ENCODE assay signal across 20 mouse cellular contexts in the genomic region with DNA sequence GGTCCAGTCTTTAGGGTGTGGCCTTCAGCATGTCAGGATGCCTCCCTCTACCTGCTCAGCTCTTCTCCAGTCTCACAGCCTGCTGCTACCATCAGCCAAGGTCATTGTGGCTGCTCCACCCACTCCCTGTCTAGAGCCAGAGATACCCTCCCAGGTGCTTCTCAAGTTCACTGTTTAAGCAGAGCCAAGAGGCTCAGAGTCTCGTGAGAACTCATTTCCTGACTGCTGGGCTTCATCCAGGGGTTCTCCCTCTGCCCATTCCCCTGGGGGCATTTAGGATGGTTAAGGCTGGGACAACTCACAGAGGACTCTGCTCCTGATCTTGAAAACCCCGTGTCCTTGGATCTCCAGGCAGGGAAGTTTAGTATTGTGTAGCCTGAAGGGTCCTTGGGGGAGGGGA.
DNase-seq lines count a peak whose midpoint lies in the region; ATAC-seq and TF ChIP-seq lines count a peak whose summit lies in the region.
"Had no signal": no experiment of that assay in that cellular context is flagged by ENCODE, and none has a peak within 500 bp of the region (broad histone marks: within the 10 kb centered on the region; RNA-seq: fewer than 3 reads in every experiment).

No protein-coding gene starts in this region.

- no peak overlapping the region for H3K4me3 ChIP-seq in hindbrain, embryonic 13.5 days
- H3K4me3 ChIP-seq in hindbrain, postnatal 0 days (ENCODE audit: low read length): no peak overlapping the region
- no peak overlapping the region for H3K4me3 ChIP-seq in ES-Bruce4 (ENCODE audit: low read depth, low read length)
- H3K4me3 ChIP-seq: embryonic facial prominence, embryonic 13.5 days; forebrain, embryonic 13.5 days; heart, embryonic 10.5 days; hindbrain, embryonic 12.5 days; intestine, embryonic 15.5 days had no signal

- no peak overlapping the region for H3K27ac ChIP-seq in hindbrain, embryonic 13.5 days
- no peak overlapping the region for H3K27ac ChIP-seq in hindbrain, postnatal 0 days
- no peak overlapping the region for H3K27ac ChIP-seq in ES-Bruce4 (ENCODE audit: insufficient read depth, low read length)
- H3K27ac ChIP-seq: embryonic facial prominence, embryonic 13.5 days; forebrain, embryonic 13.5 days; heart, embryonic 10.5 days; hindbrain, embryonic 12.5 days; intestine, embryonic 15.5 days had no signal

- no peak overlapping the region for H3K9ac ChIP-seq in hindbrain, embryonic 13.5 days
- no peak overlapping the region for H3K9ac ChIP-seq in hindbrain, postnatal 0 days (replicated peaks; ENCODE audit: low read length)
- H3K9ac ChIP-seq in ES-Bruce4 (ENCODE audit: low read depth, poor library complexity, severe bottlenecking): no peak overlapping the region
- H3K9ac ChIP-seq: embryonic facial prominence, embryonic 13.5 days; forebrain, embryonic 13.5 days; hindbrain, embryonic 12.5 days; intestine, embryonic 15.5 days had no signal

- 0 out of 2 replicates have a peak, but pooled peaks have one; percentile 24 for ATAC-seq in hindbrain, embryonic 13.5 days (ENCODE audit: low FRiP score)
- ATAC-seq in hindbrain, postnatal 0 days: no peak
- no peak for ATAC-seq in cerebellum, adult (ENCODE audit: insufficient number of reproducible peaks, low FRiP score, low TSS enrichment)
- ATAC-seq: activated CD4-positive, CD25-positive, alpha-beta regulatory T cell, adult 4 months; forebrain, embryonic 13.5 days; intestine, embryonic 15.5 days had no signal

- no peak for DNase-seq in hindbrain, postnatal 0 days (ENCODE audit: low spot score)
- DNase-seq in R1 (ENCODE audit: low read depth, low spot score): peak; percentile 54
- no peak for DNase-seq in left cerebral cortex, adult 11 months (ENCODE audit: low spot score)
- DNase-seq: adrenal gland, postnatal 25 days; cerebellum, adult 11 months; cerebellum, adult 9-10 months; cerebellum, postnatal 25 days; heart, adult 18-20 months; heart, postnatal 10 days; heart, postnatal 4 days; kidney, adult 18-20 months had no signal

- no peak overlapping the region for H3K4me2 ChIP-seq in hindbrain, embryonic 13.5 days
- H3K4me2 ChIP-seq in hindbrain, postnatal 0 days (ENCODE audit: low read depth, low read length): no peak overlapping the region
- H3K4me2 ChIP-seq: embryonic facial prominence, embryonic 13.5 days; forebrain, embryonic 13.5 days; hindbrain, embryonic 12.5 days; intestine, embryonic 15.5 days had no signal

- no peaks in the 10 kb centered on the region for H3K9me3 ChIP-seq in hindbrain, embryonic 13.5 days
- H3K9me3 ChIP-seq in hindbrain, postnatal 0 days (ENCODE audit: low read length): no peaks in the 10 kb centered on the region
- no peaks in the 10 kb centered on the region for H3K9me3 ChIP-seq in ES-Bruce4 (replicated peaks; ENCODE audit: control insufficient read depth, insufficient read depth, low read length, poor library complexity, severe bottlenecking)
- H3K9me3 ChIP-seq: embryonic facial prominence, embryonic 13.5 days; forebrain, embryonic 13.5 days; heart, embryonic 10.5 days; hindbrain, embryonic 12.5 days; intestine, embryonic 15.5 days had no signal

- TF ChIP-seq EP300 in ES-Bruce4 (IDR thresholded peaks at IDR 0.05; ENCODE audit: insufficient read depth, low read depth, low read length): 0 out of 2 replicates have a peak, but pooled peaks have one; percentile 18

- TF ChIP-seq POLR2A in ES-Bruce4 (IDR thresholded peaks at IDR 0.05; ENCODE audit: insufficient read depth, low read length): no peak

- no peaks in the 10 kb centered on the region for H3K36me3 ChIP-seq in hindbrain, embryonic 13.5 days
- H3K36me3 ChIP-seq in hindbrain, postnatal 0 days (ENCODE audit: insufficient read depth, low read length): no peaks in the 10 kb centered on the region
- H3K36me3 ChIP-seq in ES-Bruce4 (ENCODE audit: control insufficient read depth, insufficient read depth, low read length, poor library complexity, severe bottlenecking): no peaks in the 10 kb centered on the region
- H3K36me3 ChIP-seq: embryonic facial prominence, embryonic 13.5 days; heart, embryonic 10.5 days; hindbrain, embryonic 12.5 days; intestine, embryonic 15.5 days had no signal

- H3K27me3 ChIP-seq in hindbrain, embryonic 13.5 days: no peaks in the 10 kb centered on the region
- no peaks in the 10 kb centered on the region for H3K27me3 ChIP-seq in hindbrain, postnatal 0 days (ENCODE audit: insufficient read depth, low read length)
- no peaks in the 10 kb centered on the region for H3K27me3 ChIP-seq in ES-Bruce4 (ENCODE audit: control insufficient read depth, insufficient read depth, low read length, poor library complexity, severe bottlenecking)
- H3K27me3 ChIP-seq: embryonic facial prominence, embryonic 13.5 days; forebrain, embryonic 13.5 days; hindbrain, embryonic 12.5 days; intestine, embryonic 15.5 days had no signal

- WGBS in hindbrain, embryonic 13.5 days: 50% methylated on average over 2 of the region's 2 CpGs
- WGBS in hindbrain, postnatal 0 days: 40% methylated on average over 2 of the region's 2 CpGs

- TF ChIP-seq CTCF in hindbrain, postnatal 0 days (IDR thresholded peaks at IDR 0.05; ENCODE audit: low read depth): no peak
- no peak for TF ChIP-seq CTCF in ES-Bruce4 (IDR thresholded peaks at IDR 0.05; ENCODE audit: low read depth, low read length)

- H3K4me1 ChIP-seq in hindbrain, embryonic 13.5 days (replicated peaks): no peaks in the 10 kb centered on the region
- no peaks in the 10 kb centered on the region; the same call in 1 of the 2 replicates for H3K4me1 ChIP-seq in hindbrain, postnatal 0 days (ENCODE audit: insufficient read depth, low read length)
- peaks cover 3% of the 10 kb centered on the region for H3K4me1 ChIP-seq in ES-Bruce4 (ENCODE audit: control insufficient read depth, insufficient read depth, low read length)
- H3K4me1 ChIP-seq: embryonic facial prominence, embryonic 13.5 days; heart, embryonic 10.5 days; intestine, embryonic 15.5 days had no signal
